Mouse (Mus musculus) neural tube, embryonic 14.5 days (tissue): ENCODE results near the gene Ehbp1. TPM values are rescaled to one million over a fixed set of nuclear protein-coding genes. Genes with fewer than 3 reads are reported as not detected.
A peak's percentile ranks its signal among the peaks of the same experiment; 100 is the strongest.

Source experiments
- ATAC-seq: fragments of 200-750 bp; cut with Nextera tagmentation; 2 replicates; pipeline ENCODE4 v1.8.0; 2017; ENCODE audit warnings: low read depth, mild to moderate bottlenecking, moderate TSS enrichment, moderate library complexity
- H3K27ac ChIP-seq: fragments of 300-500 bp; sonication (generic); 2 replicates; pipeline ENCODE4 v1.5.1; 2014; ENCODE audit warnings: low read depth, mild to moderate bottlenecking, control low read depth, low read length, moderate library complexity, mixed read lengths
- H3K27me3 ChIP-seq: fragments of 300-500 bp; sonication (generic); 2 replicates; pipeline ENCODE4 v1.6.1; 2014; ENCODE audit warnings: low read length; ENCODE audit not compliant: control insufficient read depth, insufficient read depth
- H3K36me3 ChIP-seq: fragments of 300-500 bp; sonication (generic); 2 replicates; pipeline ENCODE4 v1.6.1; 2014; ENCODE audit warnings: low read length, mixed read lengths; ENCODE audit not compliant: control insufficient read depth, insufficient read depth
- H3K4me1 ChIP-seq: fragments of 300-500 bp; sonication (generic); 2 replicates; pipeline ENCODE4 v1.6.1; 2014; ENCODE audit warnings: low read length; ENCODE audit not compliant: control insufficient read depth, insufficient read depth
- H3K4me2 ChIP-seq: fragments of 300-500 bp; sonication (generic); 2 replicates; pipeline ENCODE4 v1.6.1; 2014; ENCODE audit warnings: mild to moderate bottlenecking, low read depth, low read length, control low read depth
- H3K4me3 ChIP-seq: fragments of 300-500 bp; sonication (generic); 2 replicates; pipeline ENCODE4 v1.5.1; 2014; ENCODE audit warnings: low read depth, low read length, control low read depth, mixed read lengths
- H3K9ac ChIP-seq: fragments of 300-500 bp; sonication (generic); replicated peaks from 2 replicates; pipeline ENCODE4 v1.6.1; 2014; ENCODE audit warnings: low read depth, mild to moderate bottlenecking, control low read depth, low read length, mixed read lengths
- H3K9me3 ChIP-seq: fragments of 300-500 bp; sonication (generic); 2 replicates; pipeline ENCODE4 v1.6.1; 2016; ENCODE audit warnings: low read length; ENCODE audit not compliant: control insufficient read depth
- WGBS: fragments of 180-500 bp; shearing (Covaris S2); extraction: QIAGEN DNeasy Blood & Tissue Kit; methylation state at CpG from one replicate; pipeline ENCODE4 v1.1.7; 2014; 5-methylcytosine and 5-hydroxymethylcytosine counted together
- polyA plus RNA-seq: library from polyadenylated mRNA; unstranded; fragments of >200 nt; fragmentation: Nextera tagmentation; extraction: Ambion mirVana; gene quantifications from 2 replicates; pipeline ENCODE4 v1.2.1, GENCODE M21; 2014

The Ehbp1 gene
- polyA plus RNA-seq, 1 experiment from 2014 or later: 35.2 TPM

GRCm38 (mm10) chr11:22089346-22089745 is 252.7 kb downstream of the Ehbp1 start:
- Histone ChIP-seq H3K36me3 (no peaks in the 10 kb centered on the region), H3K4me2 (no peak overlapping the region), H3K4me1 (no peaks in the 10 kb centered on the region), H3K9me3 (no peaks in the 10 kb centered on the region), H3K27ac (no peak overlapping the region), H3K9ac (no peak overlapping the region), H3K27me3 (no peaks in the 10 kb centered on the region), H3K4me3 (no peak overlapping the region)
- no peak for ATAC-seq
- WGBS: 81% methylated on average over 8 of the region's 8 CpGs

GRCm38 (mm10) chr11:22063352-22063751 is 278.7 kb downstream of the Ehbp1 start:
- ATAC-seq: no peak
- H3K9me3 ChIP-seq: no peaks in the 10 kb centered on the region
- H3K27me3 ChIP-seq: no peaks in the 10 kb centered on the region
- no peak overlapping the region for H3K9ac ChIP-seq
- peaks cover 3% of the 10 kb centered on the region; the same call in 1 of the 2 replicates for H3K36me3 ChIP-seq
- H3K4me3 ChIP-seq: no peak overlapping the region
- no peak overlapping the region for H3K27ac ChIP-seq
- 82% methylated on average over 2 of the region's 2 CpGs for WGBS
- H3K4me1 ChIP-seq: no peaks in the 10 kb centered on the region
- no peak overlapping the region for H3K4me2 ChIP-seq

GRCm38 (mm10) chr11:22061660-22062059 is 280.4 kb downstream of the Ehbp1 start:
- WGBS: 89% methylated on average over 4 of the region's 4 CpGs
- Histone ChIP-seq H3K27me3 (no peaks in the 10 kb centered on the region), H3K9me3 (no peaks in the 10 kb centered on the region), H3K9ac (no peak overlapping the region), H3K27ac (no peak overlapping the region), H3K36me3 (peaks cover 3% of the 10 kb centered on the region; the same call in 1 of the 2 replicates), H3K4me2 (no peak overlapping the region), H3K4me1 (no peaks in the 10 kb centered on the region), H3K4me3 (no peak overlapping the region)
- ATAC-seq: no peak

- WGBS: 74% methylated on average over 5 of the region's 5 CpGs
- H3K36me3 ChIP-seq: peaks cover 3% of the 10 kb centered on the region; the same call in 1 of the 2 replicates
- H3K27me3 ChIP-seq: no peaks in the 10 kb centered on the region
- H3K9ac ChIP-seq: no peak overlapping the region
- no peak overlapping the region for H3K4me2 ChIP-seq
- no peaks in the 10 kb centered on the region for H3K9me3 ChIP-seq
- H3K4me1 ChIP-seq: no peaks in the 10 kb centered on the region
- H3K4me3 ChIP-seq: no peak overlapping the region
- no peak for ATAC-seq
- H3K27ac ChIP-seq: no peak overlapping the region
Observed at GRCm38 (mm10) chr11:22057538-22057937, 284.6 kb downstream of the Ehbp1 start.

- Histone ChIP-seq H3K36me3 (peaks cover 3% of the 10 kb centered on the region), H3K9me3 (no peaks in the 10 kb centered on the region), H3K9ac (no peak overlapping the region), H3K4me2 (no peak overlapping the region), H3K27me3 (no peaks in the 10 kb centered on the region), H3K4me1 (no peaks in the 10 kb centered on the region), H3K27ac (no peak overlapping the region), H3K4me3 (no peak overlapping the region)
- 0 out of 2 replicates have a peak, but pooled peaks have one; percentile 39 for ATAC-seq
- 44% methylated on average over 6 of the region's 6 CpGs for WGBS
Observed at GRCm38 (mm10) chr11:22055908-22056307, 286.2 kb downstream of the Ehbp1 start.

GRCm38 (mm10) chr11:22053034-22053668 is 288.9 kb downstream of the Ehbp1 start:
- Histone ChIP-seq H3K4me3 (no peak overlapping the region), H3K4me1 (no peaks in the 10 kb centered on the region), H3K9me3 (no peaks in the 10 kb centered on the region), H3K36me3 (no peaks in the 10 kb centered on the region; the same call in 1 of the 2 replicates), H3K27me3 (no peaks in the 10 kb centered on the region), H3K27ac (no peak overlapping the region), H3K9ac (no peak overlapping the region), H3K4me2 (no peak overlapping the region)
- 84% methylated on average over 10 of the region's 10 CpGs for WGBS
- 0 out of 2 replicates have a peak, but pooled peaks have one; percentile 59 for ATAC-seq

GRCm38 (mm10) chr11:22050864-22051263 is 291.2 kb downstream of the Ehbp1 start:
- Histone ChIP-seq H3K9ac (no peak overlapping the region), H3K27me3 (no peaks in the 10 kb centered on the region), H3K4me3 (no peak overlapping the region), H3K9me3 (no peaks in the 10 kb centered on the region), H3K4me2 (no peak overlapping the region), H3K4me1 (no peaks in the 10 kb centered on the region), H3K27ac (no peak overlapping the region), H3K36me3 (no peaks in the 10 kb centered on the region; the same call in 1 of the 2 replicates)
- WGBS: 81% methylated on average over 7 of the region's 7 CpGs
- no peak for ATAC-seq

GRCm38 (mm10) chr11:22039854-22040426 is 302.2 kb downstream of the Ehbp1 start:
- H3K4me2 ChIP-seq: no peak overlapping the region
- no peaks in the 10 kb centered on the region for H3K9me3 ChIP-seq
- H3K27me3 ChIP-seq: no peaks in the 10 kb centered on the region
- no peaks in the 10 kb centered on the region for H3K4me1 ChIP-seq
- no peak overlapping the region for H3K4me3 ChIP-seq
- ATAC-seq: no peak
- WGBS: 83% methylated on average over 6 of the region's 6 CpGs
- H3K36me3 ChIP-seq: no peaks in the 10 kb centered on the region
- no peak overlapping the region for H3K9ac ChIP-seq
- H3K27ac ChIP-seq: no peak overlapping the region

- H3K27ac ChIP-seq: no peak overlapping the region
- no peaks in the 10 kb centered on the region for H3K36me3 ChIP-seq
- no peaks in the 10 kb centered on the region for H3K9me3 ChIP-seq
- H3K4me3 ChIP-seq: no peak overlapping the region
- no peak overlapping the region for H3K4me2 ChIP-seq
- no peaks in the 10 kb centered on the region for H3K4me1 ChIP-seq
- ATAC-seq: no peak
- H3K27me3 ChIP-seq: no peaks in the 10 kb centered on the region
- H3K9ac ChIP-seq: no peak overlapping the region
- WGBS: 32% methylated on average over 7 of the region's 7 CpGs
Observed at GRCm38 (mm10) chr11:22034564-22035105, 307.5 kb downstream of the Ehbp1 start.
